Mouse (Mus musculus): ENCODE data around the gene Ccdc182. TPM values are rescaled to one million over a fixed set of nuclear protein-coding genes. Genes with fewer than 3 reads are reported as not detected.

Ccdc182 gene
- polyA plus RNA-seq, 1 experiment from 2014 or later = not detected

DNA sequence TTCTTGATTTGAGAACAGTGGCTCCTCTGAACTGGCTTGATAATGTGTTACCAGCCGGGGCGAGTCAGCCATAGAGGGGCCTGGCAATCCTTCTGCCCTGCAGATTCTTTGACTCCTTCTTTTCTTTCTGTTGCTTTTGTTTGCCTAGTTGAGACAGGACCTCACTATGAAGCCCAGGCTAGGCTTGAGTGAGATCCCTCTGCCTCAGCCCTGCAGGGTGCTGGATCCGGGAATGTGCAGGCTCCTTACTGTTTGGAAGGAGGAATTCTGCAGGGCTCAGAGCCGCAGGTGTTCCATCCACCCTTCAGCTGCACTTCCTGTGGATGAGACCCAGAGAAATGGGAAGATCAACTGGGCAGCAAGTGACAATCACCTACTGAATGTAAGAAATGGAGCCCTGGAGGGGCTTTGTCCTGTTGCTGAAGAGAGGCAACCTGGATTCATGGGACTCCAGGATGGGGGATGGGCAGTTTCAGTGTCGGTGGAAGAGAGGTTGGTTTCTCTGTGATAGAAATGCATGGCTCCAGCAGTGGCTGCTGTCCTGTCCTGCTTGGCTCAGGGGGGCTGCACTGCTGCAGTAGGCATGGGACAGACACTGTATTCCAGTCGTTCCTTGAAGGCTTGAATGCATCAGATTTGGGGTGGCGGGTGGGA, 40.2 kb upstream of the Ccdc182 start:
- no peaks in the 10 kb centered on the region for H3K9me3 ChIP-seq (ENCODE audit: control insufficient read depth, low read depth, low read length)
- no peaks in the 10 kb centered on the region for H3K36me3 ChIP-seq (ENCODE audit: control insufficient read depth, insufficient read depth, low read length)
- H3K4me1 ChIP-seq (ENCODE audit: control insufficient read depth, insufficient read depth, low read length) = 0 out of 2 replicates have a peak, but pooled peaks cover 6% of the 10 kb centered on the region
- no peak overlapping the region for H3K9ac ChIP-seq (replicated peaks; ENCODE audit: low read depth, low read length)
- 52% methylated on average over 7 of the region's 7 CpGs for WGBS
- H3K4me3 ChIP-seq (ENCODE audit: low read depth, low read length) = no peak overlapping the region
- no peak overlapping the region for H3K4me2 ChIP-seq (replicated peaks; ENCODE audit: low read depth, low read length)
- ATAC-seq (ENCODE audit: insufficient number of reproducible peaks, insufficient read depth, low FRiP score, low read depth) = no peak
- H3K27me3 ChIP-seq (ENCODE audit: control insufficient read depth, insufficient read depth, low read length) = no peaks in the 10 kb centered on the region
- no peak overlapping the region for H3K27ac ChIP-seq (ENCODE audit: low read length)

DNA sequence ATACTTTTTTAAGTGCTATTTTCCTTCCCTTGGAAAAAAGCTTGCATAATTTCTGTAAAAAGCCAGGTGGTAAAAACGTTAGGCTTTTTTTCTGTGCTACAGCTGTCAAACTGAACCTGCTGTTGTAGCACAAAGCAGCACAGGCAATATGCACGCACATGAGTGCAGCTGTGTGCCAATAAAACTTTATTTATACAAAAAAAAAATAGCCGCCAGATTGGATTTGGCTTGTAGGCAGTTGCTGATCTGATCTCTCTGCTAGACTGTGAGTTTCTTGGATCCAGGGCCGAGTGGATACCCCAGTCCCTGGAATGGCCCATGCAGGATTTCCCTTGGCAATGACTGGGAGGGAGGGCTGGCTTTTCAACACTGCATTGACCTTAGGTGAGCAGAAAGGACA, 36.2 kb upstream of the Ccdc182 start:
- H3K27me3 ChIP-seq (ENCODE audit: control insufficient read depth, insufficient read depth, low read length) = no peaks in the 10 kb centered on the region
- no peak overlapping the region for H3K4me2 ChIP-seq (replicated peaks; ENCODE audit: low read depth, low read length)
- no peak overlapping the region for H3K9ac ChIP-seq (replicated peaks; ENCODE audit: low read depth, low read length)
- H3K27ac ChIP-seq (ENCODE audit: low read length) = no peak overlapping the region
- H3K4me1 ChIP-seq (ENCODE audit: control insufficient read depth, insufficient read depth, low read length) = 0 out of 2 replicates have a peak, but pooled peaks cover 4% of the 10 kb centered on the region
- ATAC-seq (ENCODE audit: insufficient number of reproducible peaks, insufficient read depth, low FRiP score, low read depth) = no peak
- no peaks in the 10 kb centered on the region for H3K36me3 ChIP-seq (ENCODE audit: control insufficient read depth, insufficient read depth, low read length)
- 65% methylated on average over 4 of the region's 4 CpGs for whole genome bisulfite sequencing
- H3K9me3 ChIP-seq (ENCODE audit: control insufficient read depth, low read depth, low read length) = peaks cover 2% of the 10 kb centered on the region; the same call in 1 of the 2 replicates
- no peak overlapping the region for H3K4me3 ChIP-seq (ENCODE audit: low read depth, low read length)

DNA sequence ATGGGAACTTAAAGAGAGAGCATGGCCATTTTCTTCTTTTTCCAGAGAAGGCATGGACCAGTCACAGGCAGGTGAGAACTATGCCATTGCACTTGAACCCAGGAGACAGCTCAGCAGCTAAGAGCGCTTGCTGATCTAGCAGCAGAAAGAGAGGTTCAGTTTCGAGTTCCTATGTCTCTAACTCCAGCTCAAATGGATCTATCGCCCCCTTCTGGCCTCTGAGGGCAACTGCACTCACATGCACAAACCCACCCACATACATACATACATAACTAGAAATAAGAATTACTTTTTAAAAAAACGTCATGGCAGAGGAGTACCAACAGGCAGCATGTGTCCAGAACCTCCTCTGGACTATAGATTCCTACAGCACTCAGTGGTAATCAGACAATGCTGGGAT, 35.6 kb upstream of the Ccdc182 start:
- no peak overlapping the region for H3K9ac ChIP-seq (replicated peaks; ENCODE audit: low read depth, low read length)
- peaks cover 2% of the 10 kb centered on the region; the same call in 1 of the 2 replicates for H3K9me3 ChIP-seq (ENCODE audit: control insufficient read depth, low read depth, low read length)
- no peak overlapping the region for H3K27ac ChIP-seq (ENCODE audit: low read length)
- no peaks in the 10 kb centered on the region for H3K4me1 ChIP-seq (ENCODE audit: control insufficient read depth, insufficient read depth, low read length)
- no peak for ATAC-seq (ENCODE audit: insufficient number of reproducible peaks, insufficient read depth, low FRiP score, low read depth)
- H3K27me3 ChIP-seq (ENCODE audit: control insufficient read depth, insufficient read depth, low read length) = no peaks in the 10 kb centered on the region
- no peak overlapping the region for H3K4me2 ChIP-seq (replicated peaks; ENCODE audit: low read depth, low read length)
- WGBS = 77% methylated on average over 4 of the region's 4 CpGs
- H3K4me3 ChIP-seq (ENCODE audit: low read depth, low read length) = no peak overlapping the region
- no peaks in the 10 kb centered on the region for H3K36me3 ChIP-seq (ENCODE audit: control insufficient read depth, insufficient read depth, low read length)

DNA sequence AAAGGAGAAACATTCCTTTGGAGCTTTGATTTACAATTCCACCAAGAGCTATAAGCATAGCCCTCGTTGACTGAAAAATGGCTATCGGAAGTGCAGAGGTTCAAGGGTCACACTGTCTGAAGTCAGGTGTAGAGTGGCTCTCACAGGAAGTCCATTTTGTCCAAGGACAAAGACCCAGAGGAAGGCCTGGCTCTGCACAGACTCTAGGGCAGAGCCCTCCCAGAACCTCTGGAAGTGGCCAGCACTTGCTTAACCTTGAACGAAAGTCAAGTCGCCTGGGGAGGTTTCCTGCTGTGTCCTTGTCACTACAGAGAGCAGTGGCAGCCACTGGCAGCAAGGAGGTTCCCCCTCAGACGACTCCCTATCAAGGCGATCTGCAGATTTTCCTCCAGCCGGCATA, 33.4 kb upstream of the Ccdc182 start:
- Histone ChIP-seq H3K9me3 (ENCODE audit: control insufficient read depth, low read depth, low read length) (peaks cover 2% of the 10 kb centered on the region; the same call in 1 of the 2 replicates), H3K4me1 (ENCODE audit: control insufficient read depth, insufficient read depth, low read length) (no peaks in the 10 kb centered on the region), H3K36me3 (ENCODE audit: control insufficient read depth, insufficient read depth, low read length) (no peaks in the 10 kb centered on the region), H3K4me2 (replicated peaks; ENCODE audit: low read depth, low read length) (no peak overlapping the region), H3K27me3 (ENCODE audit: control insufficient read depth, insufficient read depth, low read length) (no peaks in the 10 kb centered on the region), H3K27ac (ENCODE audit: low read length) (no peak overlapping the region), H3K4me3 (ENCODE audit: low read depth, low read length) (no peak overlapping the region), H3K9ac (replicated peaks; ENCODE audit: low read depth, low read length) (no peak overlapping the region)
- 38% methylated on average over 7 of the region's 7 CpGs for WGBS
- no peak for ATAC-seq (ENCODE audit: insufficient number of reproducible peaks, insufficient read depth, low FRiP score, low read depth)

DNA sequence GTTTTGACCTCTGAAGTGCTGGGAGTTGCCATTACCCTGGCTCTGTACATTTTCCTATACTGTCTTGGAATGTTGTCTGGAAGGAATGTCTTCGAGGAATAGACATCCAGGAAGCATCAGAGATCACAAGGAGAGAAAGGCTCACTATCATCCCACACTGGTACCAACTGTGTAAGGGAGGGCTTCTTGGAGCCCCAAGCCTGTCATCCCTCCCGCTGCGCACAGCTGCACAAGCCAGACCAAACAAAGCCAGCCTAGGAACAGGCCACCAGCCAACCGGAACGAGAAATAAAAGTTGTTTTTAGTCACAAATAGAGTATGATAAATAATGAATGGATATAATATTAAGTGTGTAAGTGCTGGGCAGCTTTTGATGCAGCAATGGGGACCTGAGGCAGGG, 29.0 kb upstream of the Ccdc182 start:
- H3K27me3 ChIP-seq (ENCODE audit: control insufficient read depth, insufficient read depth, low read length) = no peaks in the 10 kb centered on the region
- WGBS = 82% methylated on average over 5 of the region's 5 CpGs
- ATAC-seq (ENCODE audit: insufficient number of reproducible peaks, insufficient read depth, low FRiP score, low read depth) = no peak
- H3K4me3 ChIP-seq (ENCODE audit: low read depth, low read length) = no peak overlapping the region
- no peak overlapping the region for H3K4me2 ChIP-seq (replicated peaks; ENCODE audit: low read depth, low read length)
- H3K9ac ChIP-seq (replicated peaks; ENCODE audit: low read depth, low read length) = no peak overlapping the region
- no peaks in the 10 kb centered on the region for H3K36me3 ChIP-seq (ENCODE audit: control insufficient read depth, insufficient read depth, low read length)
- H3K4me1 ChIP-seq (ENCODE audit: control insufficient read depth, insufficient read depth, low read length) = no peaks in the 10 kb centered on the region
- no peak overlapping the region for H3K27ac ChIP-seq (ENCODE audit: low read length)
- H3K9me3 ChIP-seq (ENCODE audit: control insufficient read depth, low read depth, low read length) = no peaks in the 10 kb centered on the region

DNA sequence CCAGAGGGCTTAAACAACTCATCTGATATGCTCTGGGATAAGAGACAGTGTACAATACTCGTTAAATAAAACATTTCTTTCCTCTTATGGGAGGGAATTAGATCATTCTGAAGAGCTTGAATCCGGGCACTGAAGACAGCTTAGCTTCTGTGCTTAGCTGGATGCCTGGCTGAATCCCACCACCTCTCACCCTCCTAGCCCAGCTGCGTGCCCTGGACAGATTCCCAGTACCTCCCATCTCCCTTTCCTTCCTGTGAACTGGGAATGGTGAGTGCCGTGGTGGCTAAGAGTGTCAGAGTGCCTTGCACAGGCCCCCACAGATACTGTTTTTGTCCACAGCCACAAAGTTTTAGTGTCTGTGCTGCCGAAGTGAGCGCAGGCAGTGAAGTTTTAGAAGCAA, 27.5 kb upstream of the Ccdc182 start:
- Histone ChIP-seq H3K9me3 (ENCODE audit: control insufficient read depth, low read depth, low read length) (no peaks in the 10 kb centered on the region), H3K9ac (replicated peaks; ENCODE audit: low read depth, low read length) (no peak overlapping the region), H3K4me3 (ENCODE audit: low read depth, low read length) (no peak overlapping the region), H3K4me2 (replicated peaks; ENCODE audit: low read depth, low read length) (no peak overlapping the region), H3K27ac (ENCODE audit: low read length) (no peak overlapping the region), H3K36me3 (ENCODE audit: control insufficient read depth, insufficient read depth, low read length) (no peaks in the 10 kb centered on the region), H3K27me3 (ENCODE audit: control insufficient read depth, insufficient read depth, low read length) (no peaks in the 10 kb centered on the region), H3K4me1 (ENCODE audit: control insufficient read depth, insufficient read depth, low read length) (no peaks in the 10 kb centered on the region)
- no peak for ATAC-seq (ENCODE audit: insufficient number of reproducible peaks, insufficient read depth, low FRiP score, low read depth)
- WGBS = 51% methylated on average over 6 of the region's 6 CpGs

DNA sequence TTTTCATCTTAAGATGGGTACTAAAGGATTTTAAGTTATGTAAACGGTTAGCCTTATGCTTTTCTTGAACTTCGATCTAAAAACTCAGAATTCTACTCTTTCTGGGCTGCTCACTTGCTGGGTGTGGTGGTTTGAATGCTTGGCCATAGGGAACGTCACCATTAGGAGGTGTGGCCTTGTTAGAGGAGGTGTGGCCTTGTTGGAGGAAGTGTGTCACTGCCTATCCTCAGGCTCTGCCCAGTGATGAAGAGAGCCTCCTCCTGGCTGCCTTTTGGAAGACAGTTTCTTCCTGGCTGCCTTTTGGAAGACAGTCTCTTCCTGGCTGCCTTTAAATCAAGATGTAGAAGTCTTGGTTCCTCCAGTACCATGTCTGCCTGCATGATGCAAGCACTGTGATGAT, 22.0 kb upstream of the Ccdc182 start:
- H3K36me3 ChIP-seq (ENCODE audit: control insufficient read depth, insufficient read depth, low read length) = no peaks in the 10 kb centered on the region
- no peak; the same call in 1 of the 2 replicates for ATAC-seq (ENCODE audit: insufficient number of reproducible peaks, insufficient read depth, low FRiP score, low read depth)

DNA sequence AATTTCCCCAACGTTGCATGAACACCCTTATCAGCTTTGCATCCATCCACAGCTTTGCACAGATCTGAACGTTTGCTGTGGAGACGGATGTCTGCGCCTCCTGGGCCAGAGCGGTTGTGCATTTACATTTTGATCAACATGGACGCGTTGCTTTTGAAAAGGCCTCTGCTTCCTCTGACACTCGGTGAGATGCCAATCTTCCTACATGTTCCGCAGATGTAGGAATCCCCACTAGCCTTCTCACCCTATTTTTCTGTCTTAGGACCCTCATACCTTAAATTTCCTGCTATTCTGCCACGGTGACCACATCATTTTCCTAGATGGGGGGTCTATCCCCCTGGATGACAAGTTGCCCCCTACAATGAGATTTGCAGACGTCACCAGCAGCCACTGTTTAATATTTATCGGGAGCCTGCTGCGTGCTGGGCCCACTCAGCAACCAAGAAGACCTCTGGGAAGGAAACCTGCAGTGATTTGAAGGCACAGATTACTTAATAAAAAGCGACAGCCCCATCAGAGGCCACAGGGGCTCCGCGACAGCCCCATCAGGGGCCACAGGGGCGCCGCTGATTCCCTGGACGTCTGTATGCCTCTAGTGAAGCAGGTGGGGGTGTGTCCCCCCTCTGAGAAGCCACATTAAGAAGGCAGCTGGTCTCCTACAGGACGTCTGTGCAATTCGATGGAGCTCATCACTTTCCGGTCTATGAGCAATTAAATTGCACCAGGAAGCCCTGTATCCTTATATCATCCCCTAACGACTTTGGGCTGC, 19.6 kb upstream of the Ccdc182 start:
- Histone ChIP-seq H3K27ac (ENCODE audit: low read length) (no peak overlapping the region), H3K4me3 (ENCODE audit: low read depth, low read length) (no peak overlapping the region), H3K9ac (replicated peaks; ENCODE audit: low read depth, low read length) (no peak overlapping the region), H3K4me1 (ENCODE audit: control insufficient read depth, insufficient read depth, low read length) (peaks cover 10% of the 10 kb centered on the region), H3K27me3 (ENCODE audit: control insufficient read depth, insufficient read depth, low read length) (no peaks in the 10 kb centered on the region), H3K4me2 (replicated peaks; ENCODE audit: low read depth, low read length) (no peak overlapping the region), H3K36me3 (ENCODE audit: control insufficient read depth, insufficient read depth, low read length) (no peaks in the 10 kb centered on the region), H3K9me3 (ENCODE audit: control insufficient read depth, low read depth, low read length) (no peaks in the 10 kb centered on the region)
- no peak for ATAC-seq (ENCODE audit: insufficient number of reproducible peaks, insufficient read depth, low FRiP score, low read depth)
- 62% methylated on average over 23 of the region's 23 CpGs for WGBS

More for the DNA sequence above, 22.0 kb upstream of the Ccdc182 start:
- no peak overlapping the region for H3K9ac ChIP-seq (replicated peaks; ENCODE audit: low read depth, low read length)
- H3K27me3 ChIP-seq (ENCODE audit: control insufficient read depth, insufficient read depth, low read length) = no peaks in the 10 kb centered on the region
- no peaks in the 10 kb centered on the region for H3K9me3 ChIP-seq (ENCODE audit: control insufficient read depth, low read depth, low read length)
- H3K4me2 ChIP-seq (replicated peaks; ENCODE audit: low read depth, low read length) = no peak overlapping the region
- H3K4me1 ChIP-seq (ENCODE audit: control insufficient read depth, insufficient read depth, low read length) = peaks cover 10% of the 10 kb centered on the region
- no peak overlapping the region for H3K4me3 ChIP-seq (ENCODE audit: low read depth, low read length)
- no peak overlapping the region for H3K27ac ChIP-seq (ENCODE audit: low read length)
- 60% methylated on average over 3 of the region's 3 CpGs for WGBS
